1 mouse cellular context compared by ENCODE assay signal in genomic region chr4:155833836-155834235, GRCm38 (mm10).
TF ChIP-seq lines count a peak whose summit lies in the region.

No protein-coding gene starts in this region.

TF ChIP-seq in C2C12, 6 proteins besides CTCF, POLR2A, EP300 and RAD21:
- no peak for TF ChIP-seq USF1 (IDR thresholded peaks at IDR 0.05; ENCODE audit: low read depth)
- no peak for TF ChIP-seq MYOD1 (IDR thresholded peaks at IDR 0.05; ENCODE audit: control insufficient read depth, insufficient read length, low read depth)
